In the genomic region with DNA sequence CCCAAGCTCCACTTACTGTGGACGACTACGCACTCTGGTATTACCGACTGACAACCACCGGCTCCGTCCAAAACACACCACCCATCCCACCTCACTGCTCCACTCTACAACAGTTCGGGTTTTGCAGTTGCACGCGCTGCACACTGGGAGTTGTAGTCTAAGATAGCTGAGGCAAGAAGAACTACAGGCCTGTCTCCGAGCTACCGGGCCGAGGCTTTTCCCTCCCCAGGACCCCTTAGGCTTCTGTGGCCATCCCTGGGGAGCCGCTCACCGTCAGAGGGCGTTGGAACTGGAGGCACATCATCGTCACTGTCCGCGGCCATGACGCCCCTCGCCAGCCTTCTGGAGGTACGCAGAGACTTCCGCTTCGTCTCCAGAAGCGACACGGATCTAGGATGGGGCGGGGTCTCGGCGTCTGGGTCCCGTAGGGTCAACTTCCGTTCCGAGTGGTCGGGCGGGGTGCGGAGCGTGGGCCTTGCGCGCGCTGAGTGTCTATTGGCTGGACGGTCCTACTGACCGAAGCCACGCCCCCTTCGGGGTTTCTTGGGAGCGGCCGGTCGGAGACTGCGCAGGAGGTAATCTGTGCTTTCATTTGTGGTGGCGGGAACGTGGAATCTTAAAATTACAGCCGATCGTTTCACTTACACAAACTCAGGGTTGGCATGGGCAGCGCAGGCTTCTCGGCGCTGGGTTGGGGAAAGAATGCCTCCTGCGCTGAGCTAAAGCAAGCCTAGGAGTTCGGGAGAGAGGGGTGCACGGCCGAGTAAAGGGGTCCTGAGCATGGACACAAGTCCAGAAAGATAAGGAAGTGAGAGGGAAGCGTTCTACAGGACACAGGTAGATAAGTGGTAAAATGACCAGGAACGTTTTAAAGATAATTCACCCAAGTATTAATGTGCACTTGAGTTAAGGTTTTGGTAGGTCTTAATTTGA, we compare ENCODE assay signal across 7 mouse cellular contexts. TPM values are rescaled to one million over a fixed set of nuclear protein-coding genes. Genes with fewer than 3 reads are reported as not detected.
DNase-seq lines count a peak whose midpoint lies in the region; ATAC-seq lines count a peak whose summit lies in the region.

A gene (minus strand): TSS at position 444 of the 933 bp plus-strand sequence.
A gene (plus strand): TSS at position 527 of the 933 bp plus-strand sequence.

- H3K4me2 ChIP-seq in intestine, embryonic 15.5 days (replicated peaks), result peak within 1 kb of the TSS; percentile 60

- H3K36me3 ChIP-seq in intestine, embryonic 15.5 days, result peaks cover 18% of the 10 kb centered on the region
- H3K36me3 ChIP-seq in midbrain, embryonic 10.5 days, result peaks cover 42% of the 10 kb centered on the region

- DNase-seq in adrenal gland, adult 18-20 months (ENCODE audit: low spot score in 2 of 2), result peak; percentile 82 to 84
- DNase-seq in embryo, embryonic 11 days, result peak; percentile 100
- peak; percentile 84 to 93 for DNase-seq in gastrocnemius, postnatal 36 days
- DNase-seq in left cerebral cortex, postnatal 25 days (ENCODE audit: low spot score in 2 of 2), result peak; percentile 90 to 96
- peak; percentile 99 for DNase-seq in midbrain, embryonic 10.5 days (ENCODE audit: low spot score)
- peak; percentile 91 for DNase-seq in right cerebral cortex, postnatal 4 days

- peak within 1 kb of the TSS; percentile 77 for H3K9ac ChIP-seq in intestine, embryonic 15.5 days

- H3K27ac ChIP-seq in intestine, embryonic 15.5 days, result peak within 1 kb of the TSS; percentile 87
- H3K27ac ChIP-seq in midbrain, embryonic 10.5 days (replicated peaks), result peak within 1 kb of the TSS; percentile 91

- intact Hi-C loops in gastrocnemius, postnatal 36 days (cut with DNase I), result no loop called here
- intact Hi-C loops in left cerebral cortex, postnatal 25 days (cut with DNase I), result no loop called here

- H3K4me3 ChIP-seq in intestine, embryonic 15.5 days (replicated peaks), result peak within 1 kb of the TSS; percentile 70
- H3K4me3 ChIP-seq in midbrain, embryonic 10.5 days, result peak within 1 kb of the TSS; percentile 67

- no peaks in the 10 kb centered on the region for H3K9me3 ChIP-seq in intestine, embryonic 15.5 days
- no peaks in the 10 kb centered on the region for H3K9me3 ChIP-seq in midbrain, embryonic 10.5 days (replicated peaks)

- H3K4me1 ChIP-seq in intestine, embryonic 15.5 days (replicated peaks), result peaks cover 7% of the 10 kb centered on the region
- H3K4me1 ChIP-seq in midbrain, embryonic 10.5 days, result peaks cover 15% of the 10 kb centered on the region

- peak; percentile 99 for ATAC-seq in intestine, embryonic 15.5 days

- WGBS in intestine, embryonic 15.5 days, result under 1% methylated on average over 58 of the region's 58 CpGs
- under 1% methylated on average over 58 of the region's 58 CpGs for WGBS in midbrain, embryonic 10.5 days

- H3K27me3 ChIP-seq in intestine, embryonic 15.5 days (replicated peaks), result no peaks in the 10 kb centered on the region
- H3K27me3 ChIP-seq in midbrain, embryonic 10.5 days (ENCODE audit: low read depth, poor library complexity, severe bottlenecking), result no peaks in the 10 kb centered on the region

RNA-seq across cellular contexts. Expression of the first gene that starts in this region (rescaled TPM):
- total RNA-seq in adrenal gland, adult 18-20 months (2021), result 10 to 100 TPM; 13.5 to 14.9 TPM
- 1 to 10 TPM; 4.4 TPM for total RNA-seq in gastrocnemius, postnatal 36 days (2021)
- 28.8 and 31.1 TPM in 2 replicates for polyA plus RNA-seq in intestine, embryonic 15.5 days (2015; fragmentation: Nextera tagmentation; extraction: Ambion mirVana)
- 10 to 100 TPM; 12.1 to 14.5 TPM for total RNA-seq in left cerebral cortex, postnatal 25 days (2021)
- polyA plus RNA-seq in midbrain, embryonic 10.5 days (2016; fragmentation: Nextera tagmentation; extraction: Ambion mirVana), result 38.8 and 40.9 TPM in 2 replicates

RNA-seq across cellular contexts. Expression of the second gene that starts in this region (rescaled TPM):
- 1 to 10 TPM; 2.0 to 2.9 TPM for total RNA-seq in adrenal gland, adult 18-20 months (2021)
- 1 to 10 TPM; 1.1 to 1.2 TPM for total RNA-seq in gastrocnemius, postnatal 36 days (2021)
- 10.3 and 10.9 TPM in 2 replicates for polyA plus RNA-seq in intestine, embryonic 15.5 days (2015; fragmentation: Nextera tagmentation; extraction: Ambion mirVana)
- 1 to 10 TPM; 2.2 to 3.0 TPM for total RNA-seq in left cerebral cortex, postnatal 25 days (2021)
- polyA plus RNA-seq in midbrain, embryonic 10.5 days (2016; fragmentation: Nextera tagmentation; extraction: Ambion mirVana), result 27.1 and 27.3 TPM in 2 replicates

Comparison
In these comparisons a context has a peak if more than half of its experiments do, and no peak if none do; other contexts are left out.
1. Peak in every context shown above with its lines: DNase-seq, ATAC-seq, H3K4me3 ChIP-seq and H3K27ac ChIP-seq.